Mouse (Mus musculus) embryonic fibroblast, embryonic 13.5 days (primary cell): ENCODE data around the gene Prdm1.

Source experiments
- CTCF ChIP-seq: IDR thresholded peaks from 2 replicates; pipeline ENCODE4 v1.5.1; 2011; ENCODE audit warnings: mild to moderate bottlenecking, control low read depth, low read length, moderate library complexity, borderline replicate concordance; ENCODE audit not compliant: insufficient read depth
- POLR2A ChIP-seq: IDR thresholded peaks from 2 replicates; pipeline ENCODE4 v1.6.1; 2011; ENCODE audit warnings: low read depth, mild to moderate bottlenecking, control low read depth, low read length, moderate library complexity

- TF ChIP-seq CTCF, result no peak
- TF ChIP-seq POLR2A, result no peak
Measured at GRCm38 (mm10) chr10:44425013-44425412, 103.3 kb downstream of the Prdm1 start.
